ENCODE assay signal across 22 mouse cellular contexts in the genomic region with DNA sequence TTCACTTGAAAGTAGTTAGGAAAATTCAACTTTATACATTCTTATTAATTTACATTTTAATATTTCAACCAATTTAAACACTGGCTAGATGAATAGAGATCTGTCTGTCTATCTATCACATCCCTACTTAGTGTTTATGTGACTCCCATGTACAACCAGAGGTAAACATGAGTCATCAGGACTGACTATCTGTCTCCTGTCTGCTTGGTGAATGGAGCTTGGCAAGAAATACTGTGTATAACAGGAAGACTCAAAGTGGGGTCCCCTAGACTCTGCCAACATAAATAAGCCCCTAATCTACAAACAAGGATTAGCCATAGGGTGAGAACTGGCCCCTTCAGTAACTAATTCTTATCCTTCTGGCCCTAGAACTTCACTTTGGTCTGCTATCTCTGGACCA. TPM values are rescaled to one million over a fixed set of nuclear protein-coding genes. Genes with fewer than 3 reads are reported as not detected.
DNase-seq lines count a peak whose midpoint lies in the region; ATAC-seq lines count a peak whose summit lies in the region.
"Had no signal": no experiment of that assay in that cellular context is flagged by ENCODE, and none has a peak within 500 bp of the region (broad histone marks: within the 10 kb centered on the region; RNA-seq: fewer than 3 reads in every experiment).

No protein-coding gene starts in this region.

- H3K4me3 ChIP-seq in embryonic facial prominence, embryonic 12.5 days: no peak overlapping the region
- H3K4me3 ChIP-seq in embryonic facial prominence, embryonic 10.5 days: no peak overlapping the region
- no peak overlapping the region for H3K4me3 ChIP-seq in limb, embryonic 11.5 days (ENCODE audit: low read depth, low read length)
- H3K4me3 ChIP-seq in limb, embryonic 10.5 days: no peak overlapping the region
- H3K4me3 ChIP-seq in embryonic facial prominence, embryonic 14.5 days (ENCODE audit: low read depth, low read length): no peak overlapping the region
- no peak overlapping the region for H3K4me3 ChIP-seq in liver, embryonic 13.5 days (replicated peaks)
- H3K4me3 ChIP-seq: hindbrain, embryonic 13.5 days; kidney, embryonic 15.5 days; limb, embryonic 15.5 days; neural tube, embryonic 15.5 days had no signal

- no peak overlapping the region for H3K9ac ChIP-seq in embryonic facial prominence, embryonic 12.5 days
- H3K9ac ChIP-seq in limb, embryonic 11.5 days (ENCODE audit: low read length): no peak overlapping the region
- H3K9ac ChIP-seq in embryonic facial prominence, embryonic 14.5 days (ENCODE audit: low read depth, low read length): no peak overlapping the region
- H3K9ac ChIP-seq in liver, embryonic 13.5 days: no peak overlapping the region
- H3K9ac ChIP-seq: hindbrain, embryonic 13.5 days; kidney, embryonic 15.5 days; limb, embryonic 15.5 days; neural tube, embryonic 15.5 days had no signal

- no peak for DNase-seq in embryonic facial prominence, embryonic 10.5 days (ENCODE audit: low spot score)
- peak; percentile 1 for DNase-seq in limb, embryonic 11.5 days (ENCODE audit: low spot score)
- DNase-seq in limb, embryonic 10.5 days (ENCODE audit: low spot score): no peak
- no peak for DNase-seq in embryonic facial prominence, embryonic 14.5 days (ENCODE audit: low spot score)
- no peak for DNase-seq in liver, embryonic 13.5 days
- DNase-seq in embryo, embryonic 11 days: no peak
- DNase-seq: adrenal gland, postnatal 14 days; cerebellum, postnatal 10 days; gastrocnemius, postnatal 36 days; lung, postnatal 36 days had no signal

- H3K27ac ChIP-seq in embryonic facial prominence, embryonic 12.5 days: peak overlapping the region; percentile 26; the same call in 1 of the 2 replicates
- no peak overlapping the region for H3K27ac ChIP-seq in embryonic facial prominence, embryonic 10.5 days (replicated peaks)
- H3K27ac ChIP-seq in limb, embryonic 11.5 days (replicated peaks; ENCODE audit: low read depth, low read length): no peak overlapping the region
- no peak overlapping the region for H3K27ac ChIP-seq in limb, embryonic 10.5 days
- H3K27ac ChIP-seq in embryonic facial prominence, embryonic 14.5 days (replicated peaks; ENCODE audit: low read depth, low read length): peak overlapping the region; percentile 65
- H3K27ac ChIP-seq in liver, embryonic 13.5 days: no peak overlapping the region
- H3K27ac ChIP-seq: hindbrain, embryonic 13.5 days; kidney, embryonic 15.5 days; limb, embryonic 15.5 days; neural tube, embryonic 15.5 days had no signal

- ATAC-seq in embryonic facial prominence, embryonic 12.5 days (ENCODE audit: insufficient number of reproducible peaks, insufficient read depth, low FRiP score, low TSS enrichment): no peak
- ATAC-seq in limb, embryonic 11.5 days (ENCODE audit: insufficient number of reproducible peaks, low FRiP score, low TSS enrichment, low read depth): no peak
- ATAC-seq in embryonic facial prominence, embryonic 14.5 days (ENCODE audit: low read depth): no peak
- peak; percentile 45; the same call in 1 of the 2 replicates for ATAC-seq in liver, embryonic 13.5 days (ENCODE audit: low read depth)
- ATAC-seq in frontal cortex, adult (ENCODE audit: low TSS enrichment): no peak
- ATAC-seq: activated CD4-positive, CD25-positive, alpha-beta regulatory T cell, adult 4 months; CD4-positive, CD25-positive, alpha-beta regulatory T cell, adult 4 months; forebrain, embryonic 14.5 days; inflammation-experienced regulatory T-cells, adult 6 months; midbrain, embryonic 16.5 days had no signal

- H3K27me3 ChIP-seq in embryonic facial prominence, embryonic 12.5 days: no peaks in the 10 kb centered on the region
- H3K27me3 ChIP-seq in embryonic facial prominence, embryonic 10.5 days (replicated peaks; ENCODE audit: low read depth, poor library complexity, severe bottlenecking): no peaks in the 10 kb centered on the region
- H3K27me3 ChIP-seq in limb, embryonic 11.5 days (ENCODE audit: control insufficient read depth, insufficient read depth, low read length): no peaks in the 10 kb centered on the region
- no peaks in the 10 kb centered on the region for H3K27me3 ChIP-seq in limb, embryonic 10.5 days (ENCODE audit: low read depth, poor library complexity, severe bottlenecking)
- H3K27me3 ChIP-seq in embryonic facial prominence, embryonic 14.5 days (replicated peaks; ENCODE audit: control insufficient read depth, insufficient read depth, low read length): no peaks in the 10 kb centered on the region
- H3K27me3 ChIP-seq in liver, embryonic 13.5 days: no peaks in the 10 kb centered on the region
- H3K27me3 ChIP-seq: hindbrain, embryonic 13.5 days; kidney, embryonic 15.5 days; limb, embryonic 15.5 days; neural tube, embryonic 15.5 days; Patski had no signal

- H3K9me3 ChIP-seq in embryonic facial prominence, embryonic 12.5 days: no peaks in the 10 kb centered on the region
- H3K9me3 ChIP-seq in embryonic facial prominence, embryonic 10.5 days: no peaks in the 10 kb centered on the region
- no peaks in the 10 kb centered on the region for H3K9me3 ChIP-seq in limb, embryonic 11.5 days (ENCODE audit: control insufficient read depth, low read length)
- H3K9me3 ChIP-seq in limb, embryonic 10.5 days (replicated peaks): no peaks in the 10 kb centered on the region
- 0 out of 2 replicates have a peak, but pooled peaks cover 6% of the 10 kb centered on the region for H3K9me3 ChIP-seq in embryonic facial prominence, embryonic 14.5 days (ENCODE audit: control insufficient read depth, low read length)
- H3K9me3 ChIP-seq in liver, embryonic 13.5 days (replicated peaks): no peaks in the 10 kb centered on the region
- H3K9me3 ChIP-seq: hindbrain, embryonic 13.5 days; kidney, embryonic 15.5 days; limb, embryonic 15.5 days; neural tube, embryonic 15.5 days had no signal

- peaks cover 5% of the 10 kb centered on the region; the same call in 1 of the 2 replicates for H3K4me1 ChIP-seq in embryonic facial prominence, embryonic 12.5 days
- H3K4me1 ChIP-seq in embryonic facial prominence, embryonic 10.5 days: peaks cover 13% of the 10 kb centered on the region
- H3K4me1 ChIP-seq in limb, embryonic 11.5 days (ENCODE audit: control insufficient read depth, insufficient read depth, low read length): peaks cover 2% of the 10 kb centered on the region; the same call in 1 of the 2 replicates
- H3K4me1 ChIP-seq in limb, embryonic 10.5 days: peaks cover 10% of the 10 kb centered on the region
- H3K4me1 ChIP-seq in embryonic facial prominence, embryonic 14.5 days (ENCODE audit: control insufficient read depth, insufficient read depth, low read length): peaks cover 11% of the 10 kb centered on the region
- H3K4me1 ChIP-seq in liver, embryonic 13.5 days (replicated peaks): peaks cover 14% of the 10 kb centered on the region
- H3K4me1 ChIP-seq: hindbrain, embryonic 13.5 days; kidney, embryonic 15.5 days; neural tube, embryonic 15.5 days had no signal

- no peaks in the 10 kb centered on the region for H3K36me3 ChIP-seq in embryonic facial prominence, embryonic 12.5 days
- no peaks in the 10 kb centered on the region for H3K36me3 ChIP-seq in embryonic facial prominence, embryonic 10.5 days (replicated peaks)
- H3K36me3 ChIP-seq in limb, embryonic 11.5 days (ENCODE audit: control insufficient read depth, insufficient read depth, low read length): no peaks in the 10 kb centered on the region
- no peaks in the 10 kb centered on the region for H3K36me3 ChIP-seq in limb, embryonic 10.5 days
- H3K36me3 ChIP-seq in embryonic facial prominence, embryonic 14.5 days (ENCODE audit: control insufficient read depth, insufficient read depth, low read length): no peaks in the 10 kb centered on the region
- no peaks in the 10 kb centered on the region for H3K36me3 ChIP-seq in liver, embryonic 13.5 days
- H3K36me3 ChIP-seq: hindbrain, embryonic 13.5 days; kidney, embryonic 15.5 days; limb, embryonic 15.5 days; neural tube, embryonic 15.5 days had no signal

- H3K4me2 ChIP-seq in embryonic facial prominence, embryonic 12.5 days (replicated peaks): no peak overlapping the region
- no peak overlapping the region for H3K4me2 ChIP-seq in limb, embryonic 11.5 days (ENCODE audit: low read depth, severe bottlenecking)
- no peak overlapping the region for H3K4me2 ChIP-seq in embryonic facial prominence, embryonic 14.5 days (ENCODE audit: low read depth, low read length)
- no peak overlapping the region for H3K4me2 ChIP-seq in liver, embryonic 13.5 days
- H3K4me2 ChIP-seq: hindbrain, embryonic 13.5 days; kidney, embryonic 15.5 days; limb, embryonic 15.5 days; neural tube, embryonic 15.5 days had no signal

RNA-seq across cellular contexts. Expression of a gene that starts 39.1 kb away (rescaled TPM):
- polyA plus RNA-seq in embryonic facial prominence, embryonic 12.5 days (2016; fragmentation: Nextera tagmentation; extraction: Ambion mirVana): 74.3 and 76.5 TPM in 2 replicates
- 96.0 and 103 TPM in 2 replicates for polyA plus RNA-seq in embryonic facial prominence, embryonic 10.5 days (2016; fragmentation: Nextera tagmentation; extraction: Ambion mirVana)
- polyA plus RNA-seq in limb, embryonic 11.5 days (2014; fragmentation: Nextera tagmentation; extraction: Ambion mirVana): 91.2 and 98.2 TPM in 2 replicates
- polyA plus RNA-seq in limb, embryonic 10.5 days (2016; fragmentation: Nextera tagmentation; extraction: Ambion mirVana): 100 and 104 TPM in 2 replicates
- polyA plus RNA-seq in embryonic facial prominence, embryonic 14.5 days (2014; fragmentation: Nextera tagmentation; extraction: Ambion mirVana): 61.0 and 75.9 TPM in 2 replicates
- 60.4 and 66.7 TPM in 2 replicates for polyA plus RNA-seq in liver, embryonic 13.5 days (2015; fragmentation: Nextera tagmentation; extraction: Ambion mirVana)

Comparison
In these comparisons a context has a peak if more than half of its experiments do, and no peak if none do; other contexts are left out.
1. H3K27ac ChIP-seq: peak in embryonic facial prominence, embryonic 12.5 days (single experiment) and embryonic facial prominence, embryonic 14.5 days (single experiment); none in embryonic facial prominence, embryonic 10.5 days (single experiment), limb, embryonic 11.5 days (single experiment), limb, embryonic 10.5 days (single experiment) and liver, embryonic 13.5 days (single experiment).